Comparison of ENCODE assay signal across 9 mouse cellular contexts in genomic region chr16:55321542-55322514, GRCm38 (mm10). TPM values are rescaled to one million over a fixed set of nuclear protein-coding genes. Genes with fewer than 3 reads are reported as not detected.
DNase-seq lines count a peak whose midpoint lies in the region; ATAC-seq and TF ChIP-seq lines count a peak whose summit lies in the region.
"Had no signal": no experiment of that assay in that cellular context is flagged by ENCODE, and none has a peak within 500 bp of the region (broad histone marks: within the 10 kb centered on the region; RNA-seq: fewer than 3 reads in every experiment).

No protein-coding gene starts in this region.

- H3K9ac ChIP-seq in forebrain, embryonic 14.5 days (ENCODE audit: low read length): no peak overlapping the region
- no peak overlapping the region for H3K9ac ChIP-seq in midbrain, embryonic 12.5 days (replicated peaks)
- no peak overlapping the region for H3K9ac ChIP-seq in stomach, postnatal 0 days (ENCODE audit: low read length)

- no peaks in the 10 kb centered on the region for H3K27me3 ChIP-seq in forebrain, embryonic 14.5 days (replicated peaks; ENCODE audit: control insufficient read depth, insufficient read depth, low read length)
- H3K27me3 ChIP-seq in midbrain, embryonic 12.5 days: peaks cover 4% of the 10 kb centered on the region
- H3K27me3 ChIP-seq in stomach, postnatal 0 days (ENCODE audit: control insufficient read depth, insufficient read depth, low read length): no peaks in the 10 kb centered on the region

- peak overlapping the region; percentile 67; the same call in 1 of the 2 replicates for H3K27ac ChIP-seq in forebrain, embryonic 14.5 days (ENCODE audit: low read depth, low read length)
- H3K27ac ChIP-seq in midbrain, embryonic 12.5 days (replicated peaks): no peak overlapping the region
- H3K27ac ChIP-seq in stomach, postnatal 0 days (replicated peaks): no peak overlapping the region

- H3K4me2 ChIP-seq in forebrain, embryonic 14.5 days (ENCODE audit: low read length): no peak overlapping the region
- H3K4me2 ChIP-seq in midbrain, embryonic 12.5 days (replicated peaks): no peak overlapping the region
- no peak overlapping the region for H3K4me2 ChIP-seq in stomach, postnatal 0 days (replicated peaks; ENCODE audit: low read depth)

- no peaks in the 10 kb centered on the region for H3K36me3 ChIP-seq in forebrain, embryonic 14.5 days (ENCODE audit: control insufficient read depth, insufficient read depth, low read length)
- H3K36me3 ChIP-seq in midbrain, embryonic 12.5 days: no peaks in the 10 kb centered on the region
- no peaks in the 10 kb centered on the region for H3K36me3 ChIP-seq in stomach, postnatal 0 days (ENCODE audit: control insufficient read depth, insufficient read depth, low read length)

- H3K9me3 ChIP-seq in forebrain, embryonic 14.5 days (replicated peaks; ENCODE audit: control insufficient read depth, low read length): no peaks in the 10 kb centered on the region
- H3K9me3 ChIP-seq in midbrain, embryonic 12.5 days: no peaks in the 10 kb centered on the region
- no peaks in the 10 kb centered on the region for H3K9me3 ChIP-seq in stomach, postnatal 0 days (ENCODE audit: control insufficient read depth, low read length)

- peak; percentile 99 for ATAC-seq in forebrain, embryonic 14.5 days
- ATAC-seq in midbrain, embryonic 12.5 days (ENCODE audit: low FRiP score, low read depth): peak; percentile 99
- no peak; the same call in 1 of the 2 replicates for ATAC-seq in stomach, postnatal 0 days (ENCODE audit: low FRiP score, low TSS enrichment)

- no peak for TF ChIP-seq EP300 in stomach, postnatal 0 days (optimal IDR thresholded peaks at IDR 0.05)

- no peak for TF ChIP-seq CTCF in stomach, postnatal 0 days (IDR thresholded peaks at IDR 0.05; ENCODE audit: low read depth)

- H3K4me1 ChIP-seq in forebrain, embryonic 14.5 days (ENCODE audit: control insufficient read depth, insufficient read depth, low read length): peaks cover 4% of the 10 kb centered on the region; the same call in 1 of the 2 replicates
- H3K4me1 ChIP-seq in midbrain, embryonic 12.5 days: peaks cover 9% of the 10 kb centered on the region; the same call in 1 of the 2 replicates
- H3K4me1 ChIP-seq in stomach, postnatal 0 days (replicated peaks; ENCODE audit: control insufficient read depth, insufficient read depth): no peaks in the 10 kb centered on the region

- WGBS in forebrain, embryonic 14.5 days: 44% methylated on average over 8 of the region's 8 CpGs
- WGBS in midbrain, embryonic 12.5 days: 43% methylated on average over 8 of the region's 8 CpGs
- WGBS in stomach, postnatal 0 days: 46% methylated on average over 8 of the region's 8 CpGs

- DNase-seq in embryo, embryonic 11.5 days (ENCODE audit: low read depth, low spot score): peak; percentile 8
- peak; percentile 89 for DNase-seq in forebrain, embryonic 14.5 days (ENCODE audit: low spot score)
- DNase-seq in layer of hippocampus, postnatal 10 days (ENCODE audit: low spot score in 2 of 2): peak; percentile 68 to 74
- DNase-seq in stomach, postnatal 0 days (ENCODE audit: low spot score): peak; percentile 15
- DNase-seq in urinary bladder, adult 18-20 months (ENCODE audit: low spot score in 2 of 2): no peak
- DNase-seq in heart, postnatal 25 days (ENCODE audit: low spot score): no peak
- no peak for DNase-seq in yolk sac, embryonic 10.5 days (ENCODE audit: low spot score)

- intact Hi-C loops in heart, postnatal 25 days (cut with DNase I): no loop called here

- no peak overlapping the region for H3K4me3 ChIP-seq in forebrain, embryonic 14.5 days (ENCODE audit: low read depth, low read length)
- no peak overlapping the region for H3K4me3 ChIP-seq in midbrain, embryonic 12.5 days
- no peak overlapping the region for H3K4me3 ChIP-seq in stomach, postnatal 0 days (ENCODE audit: low read depth, low read length)

RNA-seq across cellular contexts. Expression of gene Zpld1, which starts 24.0 kb away (rescaled TPM):
- polyA plus RNA-seq in forebrain, embryonic 14.5 days (2014; fragmentation: Nextera tagmentation; extraction: Ambion mirVana): 0.38 and 1.6 TPM in 2 replicates
- under 1 TPM; 0.30 to 0.49 TPM for total RNA-seq in layer of hippocampus, postnatal 10 days (2021)
- polyA plus RNA-seq in midbrain, embryonic 12.5 days (2016; fragmentation: Nextera tagmentation; extraction: Ambion mirVana): 0.61 and 1.1 TPM in 2 replicates
- polyA plus RNA-seq in stomach, postnatal 0 days (2015; fragmentation: Nextera tagmentation; extraction: Ambion mirVana): 0.62 and 0.98 TPM in 2 replicates
- not detected for total RNA-seq in heart, postnatal 25 days (2021)
- polyA plus RNA-seq: spleen, adult 2 months had no signal

Comparison
In these comparisons a context has a peak if more than half of its experiments do, and no peak if none do; other contexts are left out.
1. DNase-seq: peak in embryo, embryonic 11.5 days (single experiment), forebrain, embryonic 14.5 days (single experiment), layer of hippocampus, postnatal 10 days (2 of 2) and stomach, postnatal 0 days (single experiment); none in urinary bladder, adult 18-20 months (0 of 2), heart, postnatal 25 days (single experiment) and yolk sac, embryonic 10.5 days (single experiment).